ENCODE assay signal across 11 mouse cellular contexts in genomic region chr12:24963393-24964022, GRCm38 (mm10). TPM values are rescaled to one million over a fixed set of nuclear protein-coding genes. Genes with fewer than 3 reads are reported as not detected.
DNase-seq lines count a peak whose midpoint lies in the region; ATAC-seq and TF ChIP-seq lines count a peak whose summit lies in the region.
"Had no signal": no experiment of that assay in that cellular context is flagged by ENCODE, and none has a peak within 500 bp of the region (broad histone marks: within the 10 kb centered on the region; RNA-seq: fewer than 3 reads in every experiment).

No protein-coding gene starts in this region.

- 0 out of 2 replicates have a peak overlapping the region, but pooled peaks have one; percentile 27 for H3K4me2 ChIP-seq in stomach, postnatal 0 days (replicated peaks; ENCODE audit: low read depth)
- H3K4me2 ChIP-seq: hindbrain, embryonic 13.5 days had no signal

- H3K4me3 ChIP-seq in stomach, postnatal 0 days (ENCODE audit: low read depth, low read length) = no peak overlapping the region
- H3K4me3 ChIP-seq: hindbrain, embryonic 13.5 days had no signal

- H3K36me3 ChIP-seq in stomach, postnatal 0 days (ENCODE audit: control insufficient read depth, insufficient read depth, low read length) = no peaks in the 10 kb centered on the region

- DNase-seq in urinary bladder, postnatal 14 days (ENCODE audit: low spot score) = peak; percentile 42
- DNase-seq in urinary bladder, postnatal 4 days (ENCODE audit: low spot score in 2 of 2) = no peak
- DNase-seq in gonadal fat pad, adult 2 months (ENCODE audit: low read depth) = peak; percentile 59
- peak; percentile 55 to 68 for DNase-seq in kidney, postnatal 36 days
- no peak for DNase-seq in stomach, postnatal 0 days (ENCODE audit: low spot score)
- DNase-seq in spleen, adult 18-20 months = no peak
- no peak for DNase-seq in testis, postnatal 10 days (ENCODE audit: low spot score)
- no peak for DNase-seq in B cell, adult 2 months
- DNase-seq: cerebellum, postnatal 25 days; lung, postnatal 10 days had no signal

- TF ChIP-seq EP300 in stomach, postnatal 0 days (optimal IDR thresholded peaks at IDR 0.05) = no peak

- H3K27me3 ChIP-seq in stomach, postnatal 0 days (ENCODE audit: control insufficient read depth, insufficient read depth, low read length) = no peaks in the 10 kb centered on the region
- H3K27me3 ChIP-seq: hindbrain, embryonic 13.5 days had no signal

- no peak for ATAC-seq in stomach, postnatal 0 days (ENCODE audit: low FRiP score, low TSS enrichment)

- WGBS in stomach, postnatal 0 days = 64% methylated on average over 13 of the region's 13 CpGs

- no peak overlapping the region for H3K9ac ChIP-seq in stomach, postnatal 0 days (ENCODE audit: low read length)
- H3K9ac ChIP-seq: hindbrain, embryonic 13.5 days had no signal

- TF ChIP-seq CTCF in stomach, postnatal 0 days (IDR thresholded peaks at IDR 0.05; ENCODE audit: low read depth) = no peak

- H3K9me3 ChIP-seq in stomach, postnatal 0 days (ENCODE audit: control insufficient read depth, low read length) = 0 out of 2 replicates have a peak, but pooled peaks cover 3% of the 10 kb centered on the region

- H3K27ac ChIP-seq in stomach, postnatal 0 days (replicated peaks) = peak overlapping the region; percentile 69; the same call in 1 of the 2 replicates
- H3K27ac ChIP-seq: hindbrain, embryonic 13.5 days had no signal

- no peaks in the 10 kb centered on the region for H3K4me1 ChIP-seq in stomach, postnatal 0 days (replicated peaks; ENCODE audit: control insufficient read depth, insufficient read depth)
- H3K4me1 ChIP-seq: hindbrain, embryonic 13.5 days had no signal

RNA-seq across cellular contexts. Expression of gene Kidins220, which starts 11.2 kb away (rescaled TPM):
- 30.1 and 32.6 TPM in 2 replicates for polyA plus RNA-seq in gonadal fat pad, adult 2 months (2012; rRNA removed)
- polyA plus RNA-seq in stomach, postnatal 0 days (2015; fragmentation: Nextera tagmentation; extraction: Ambion mirVana) = 9.1 and 9.9 TPM in 2 replicates

Comparison
In these comparisons a context has a peak if more than half of its experiments do, and no peak if none do; other contexts are left out.
1. DNase-seq: peak in urinary bladder, postnatal 14 days (single experiment), gonadal fat pad, adult 2 months (single experiment) and kidney, postnatal 36 days (2 of 2); none in urinary bladder, postnatal 4 days (0 of 2), stomach, postnatal 0 days (single experiment), spleen, adult 18-20 months (0 of 2), testis, postnatal 10 days (single experiment) and B cell, adult 2 months (0 of 2).